Mouse (Mus musculus) forebrain, postnatal 0 days (tissue): ENCODE results near the gene Prdm4. TPM values are rescaled to one million over a fixed set of nuclear protein-coding genes. Genes with fewer than 3 reads are reported as not detected.
A peak's percentile ranks its signal among the peaks of the same experiment; 100 is the strongest.

Experiments
- ATAC-seq: fragments of 200-750 bp; cut with Nextera tagmentation; 2 replicates; pipeline ENCODE4 v1.8.0; 2017; ENCODE audit warnings: mild to moderate bottlenecking, moderate library complexity
- DNase-seq: peaks from one replicate; pipeline ENCODE4 v3.0.0-alpha.2; 2015
- H3K27ac ChIP-seq: fragments of 300-500 bp; sonication (generic); 2 replicates; pipeline ENCODE4 v1.5.1; 2014; ENCODE audit warnings: low read depth, mild to moderate bottlenecking, antibody characterized with exemption, low read length, moderate library complexity, mixed read lengths
- H3K27me3 ChIP-seq: fragments of 300-500 bp; sonication (generic); 2 replicates; pipeline ENCODE4 v1.6.1; 2014; ENCODE audit warnings: mild to moderate bottlenecking, low read length, mixed read lengths; ENCODE audit not compliant: insufficient read depth
- H3K36me3 ChIP-seq: fragments of 300-500 bp; sonication (generic); 2 replicates; pipeline ENCODE4 v1.6.1; 2014; ENCODE audit warnings: mild to moderate bottlenecking, moderate library complexity; ENCODE audit not compliant: insufficient read depth
- H3K4me1 ChIP-seq: fragments of 300-500 bp; sonication (generic); 2 replicates; pipeline ENCODE4 v1.6.1; 2014; ENCODE audit warnings: antibody characterized with exemption; ENCODE audit not compliant: insufficient read depth
- H3K4me2 ChIP-seq: fragments of 300-500 bp; sonication (generic); 2 replicates; pipeline ENCODE4 v1.6.1; 2014; ENCODE audit warnings: low read depth, mild to moderate bottlenecking, moderate library complexity
- H3K4me3 ChIP-seq: fragments of 300-500 bp; sonication (generic); 2 replicates; pipeline ENCODE4 v1.5.1; 2014; ENCODE audit warnings: low read depth, low read length, mixed read lengths
- H3K9ac ChIP-seq: fragments of 300-500 bp; sonication (generic); 2 replicates; pipeline ENCODE4 v1.6.1; 2014; ENCODE audit warnings: mild to moderate bottlenecking
- H3K9me3 ChIP-seq: fragments of 300-500 bp; sonication (generic); 2 replicates; pipeline ENCODE4 v1.6.1; 2016; ENCODE audit warnings: low read length
- CTCF ChIP-seq: sonication (generic); IDR thresholded peaks from 2 replicates; pipeline ENCODE4 v1.5.1; 2016; ENCODE audit warnings: antibody characterized with exemption, control low read depth, low read depth
- WGBS: fragments of 180-500 bp; shearing (Covaris S2); extraction: QIAGEN DNeasy Blood & Tissue Kit; methylation state at CpG from one replicate; pipeline ENCODE4 v1.1.7; 2014; 5-methylcytosine and 5-hydroxymethylcytosine counted together
- polyA plus RNA-seq: library from polyadenylated mRNA; unstranded; fragments of >200 nt; fragmentation: Nextera tagmentation; extraction: Ambion mirVana; gene quantifications from 2 replicates; pipeline ENCODE4 v1.2.1, GENCODE M21; 2015
- total RNA-seq: library from RNA; depleted of rRNA; stranded (reverse); fragments of >200 nt; gene quantifications from 2 replicates; pipeline ENCODE4 v1.2.3, GENCODE M21; 2014; rRNA removed

Gene Prdm4
- total and polyA plus RNA-seq, 2 experiments from 2014 or later: 14.6 to 65.0 TPM

GRCm38 (mm10) chr10:85871698-85872478 lies 45.1 kb downstream of the Prdm4 start:
- peak overlapping the region; percentile 83 for H3K4me2 ChIP-seq
- TF ChIP-seq CTCF: no peak
- H3K4me1 ChIP-seq: peaks cover 5% of the 10 kb centered on the region; the same call in 1 of the 2 replicates
- DNase-seq (peak; percentile 95), ATAC-seq (peak; percentile 98)
- under 1% methylated on average over 55 of the region's 55 CpGs for WGBS
- H3K9ac ChIP-seq: peak overlapping the region; percentile 70
- 0 out of 2 replicates have a peak overlapping the region, but pooled peaks have one; percentile 42 for H3K27ac ChIP-seq
- H3K36me3 ChIP-seq: peaks cover 25% of the 10 kb centered on the region
- H3K27me3 ChIP-seq: no peaks in the 10 kb centered on the region
- H3K4me3 ChIP-seq: peak overlapping the region; percentile 81
- H3K9me3 ChIP-seq: no peaks in the 10 kb centered on the region

- Histone ChIP-seq H3K9ac (no peak overlapping the region), H3K27ac (no peak overlapping the region), H3K4me2 (no peak overlapping the region), H3K4me1 (no peaks in the 10 kb centered on the region), H3K27me3 (no peaks in the 10 kb centered on the region), H3K36me3 (no peaks in the 10 kb centered on the region), H3K4me3 (no peak overlapping the region), H3K9me3 (no peaks in the 10 kb centered on the region)
- no peak for DNase-seq
- no peak for TF ChIP-seq CTCF
- ATAC-seq: no peak
- 88% methylated on average over 4 of the region's 4 CpGs for WGBS
These were observed 70.7 kb downstream of the Prdm4 start for GRCm38 (mm10) chr10:85846105-85846862.

Other genes with a start within 250 kb of the Prdm4 start
- gene Pwp1, start 87.6 kb downstream of the Prdm4 start, total RNA-seq: 56.3 and 63.9 TPM in 2 replicates
- 60.9 and 62.3 TPM in 2 replicates for gene Pwp1, start 87.6 kb downstream of the Prdm4 start, polyA plus RNA-seq
- 0.08 and 0.24 TPM in 2 replicates for gene Ascl4, start 10.5 kb upstream of the Prdm4 start, total RNA-seq
- 0.18 and 0.34 TPM in 2 replicates for gene Ascl4, start 10.5 kb upstream of the Prdm4 start, polyA plus RNA-seq
- gene Rtcb, start 40.7 kb upstream of the Prdm4 start, total RNA-seq: 134 and 139 TPM in 2 replicates
- gene Rtcb, start 40.7 kb upstream of the Prdm4 start, polyA plus RNA-seq: 182 TPM in 2 replicates
- 0.10 TPM in 1 of 2 replicates, not detected in the other for gene Bpifc, start 94.8 kb upstream of the Prdm4 start, total RNA-seq
- gene Bpifc, start 94.8 kb upstream of the Prdm4 start, polyA plus RNA-seq: 0.13 TPM in 1 of 2 replicates, not detected in the other
- 10.0 and 15.0 TPM in 2 replicates for gene Fbxo7, start 104.8 kb upstream of the Prdm4 start, total RNA-seq
- 20.5 and 23.2 TPM in 2 replicates for gene Fbxo7, start 104.8 kb upstream of the Prdm4 start, polyA plus RNA-seq